Mouse (Mus musculus) neural tube, embryonic 11.5 days (tissue): Measurements from ENCODE around the gene Stk16. TPM values are rescaled to one million over a fixed set of nuclear protein-coding genes. Genes with fewer than 3 reads are reported as not detected.

Source experiments
- ATAC-seq: fragments of 200-750 bp; cut with Nextera tagmentation; 2 replicates; pipeline ENCODE4 v1.8.0; 2017; ENCODE audit warnings: moderate number of reproducible peaks, mild to moderate bottlenecking, moderate TSS enrichment, moderate library complexity; ENCODE audit not compliant: insufficient read depth, low FRiP score, low TSS enrichment
- DNase-seq: peaks from one replicate; pipeline ENCODE4 v3.0.0-alpha.2; 2015; ENCODE audit warnings: low spot score
- H3K27ac ChIP-seq: fragments of 300-500 bp; sonication (generic); 2 replicates; pipeline ENCODE4 v1.5.1; 2014; ENCODE audit warnings: low read depth, mild to moderate bottlenecking, low read length
- H3K27me3 ChIP-seq: fragments of 300-500 bp; sonication (generic); 2 replicates; pipeline ENCODE4 v1.6.1; 2014; ENCODE audit warnings: mild to moderate bottlenecking, low read length, mixed read lengths; ENCODE audit not compliant: control insufficient read depth, insufficient read depth
- H3K36me3 ChIP-seq: fragments of 300-500 bp; sonication (generic); 2 replicates; pipeline ENCODE4 v1.6.1; 2014; ENCODE audit warnings: mild to moderate bottlenecking, low read length, moderate library complexity, mixed read lengths; ENCODE audit not compliant: control insufficient read depth, insufficient read depth
- H3K4me1 ChIP-seq: fragments of 300-500 bp; sonication (generic); 2 replicates; pipeline ENCODE4 v1.6.1; 2014; ENCODE audit warnings: low read length, mixed read lengths; ENCODE audit not compliant: control insufficient read depth, insufficient read depth
- H3K4me2 ChIP-seq: fragments of 300-500 bp; sonication (generic); 2 replicates; pipeline ENCODE4 v1.6.1; 2014; ENCODE audit warnings: low read depth, mild to moderate bottlenecking, moderate library complexity
- H3K4me3 ChIP-seq: fragments of 300-500 bp; sonication (generic); 2 replicates; pipeline ENCODE4 v1.5.1; 2014; ENCODE audit warnings: low read depth, low read length
- H3K9ac ChIP-seq: fragments of 300-500 bp; sonication (generic); 2 replicates; pipeline ENCODE4 v1.6.1; 2014; ENCODE audit warnings: mild to moderate bottlenecking, low read length
- H3K9me3 ChIP-seq: fragments of 300-500 bp; sonication (generic); 2 replicates; pipeline ENCODE4 v1.6.1; 2016; ENCODE audit warnings: low read length; ENCODE audit not compliant: control insufficient read depth
- WGBS: fragments of 180-500 bp; shearing (Covaris S2); extraction: QIAGEN DNeasy Blood & Tissue Kit; methylation state at CpG from one replicate; pipeline ENCODE4 v1.1.7; 2014; 5-methylcytosine and 5-hydroxymethylcytosine counted together
- polyA plus RNA-seq: library from polyadenylated mRNA; unstranded; fragments of >200 nt; fragmentation: Nextera tagmentation; extraction: Ambion mirVana; gene quantifications from 2 replicates; pipeline ENCODE4 v1.2.1, GENCODE M21; 2014

The Stk16 gene
- polyA plus RNA-seq, 1 experiment from 2014 or later: 131 TPM

DNA sequence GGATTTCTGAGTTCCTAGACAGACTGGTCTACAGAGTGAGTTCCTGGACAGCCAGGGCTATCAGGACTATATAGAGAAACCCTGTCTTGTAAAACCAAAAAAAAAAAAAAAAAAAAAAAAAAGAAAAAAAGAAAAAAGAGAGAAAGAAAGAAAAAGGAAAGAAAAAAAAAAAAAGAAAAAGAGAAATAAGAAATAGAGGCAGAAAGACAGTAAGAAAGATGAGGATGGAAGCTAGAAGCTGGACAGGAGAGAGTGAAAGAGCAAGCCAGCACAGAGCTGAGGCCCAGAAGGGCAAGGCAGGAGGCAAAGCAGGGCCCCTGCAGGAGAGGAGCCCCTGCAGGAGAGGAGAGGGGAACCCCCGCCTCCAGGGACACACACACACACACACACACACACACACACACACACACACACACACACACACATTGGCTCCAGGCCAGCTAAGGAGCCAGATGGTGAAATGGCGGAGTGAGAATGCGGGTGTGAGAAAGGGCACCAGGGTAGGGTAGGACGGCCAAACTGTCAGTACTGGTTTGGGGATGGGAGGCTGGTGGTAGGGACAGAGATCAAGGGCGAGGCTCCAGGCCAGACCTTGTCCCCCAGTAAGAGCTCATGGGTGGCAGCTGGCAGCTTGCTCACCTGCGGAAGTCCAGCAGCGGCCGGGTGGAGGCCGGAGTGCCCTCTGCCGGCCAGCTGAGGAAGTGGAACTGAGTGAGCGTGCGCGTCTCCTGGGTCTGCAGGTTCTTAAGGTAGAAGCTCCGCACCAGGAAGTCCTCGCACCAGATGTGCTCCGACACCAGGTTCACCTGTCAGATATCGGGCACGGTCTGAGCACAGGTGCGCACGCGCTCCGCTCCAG lies 40.7 kb downstream of the Stk16 start:
- H3K27ac ChIP-seq: no peak overlapping the region
- WGBS: 7% methylated on average over 22 of the region's 22 CpGs
- H3K4me2 ChIP-seq: peak overlapping the region; percentile 21
- no peaks in the 10 kb centered on the region for H3K27me3 ChIP-seq
- H3K9me3 ChIP-seq: no peaks in the 10 kb centered on the region
- peaks cover 2% of the 10 kb centered on the region; the same call in 1 of the 2 replicates for H3K4me1 ChIP-seq
- ATAC-seq: peak; percentile 52
- no peak overlapping the region for H3K9ac ChIP-seq
- DNase-seq: peak; percentile 78
- H3K36me3 ChIP-seq: no peaks in the 10 kb centered on the region
- no peak overlapping the region for H3K4me3 ChIP-seq

DNA sequence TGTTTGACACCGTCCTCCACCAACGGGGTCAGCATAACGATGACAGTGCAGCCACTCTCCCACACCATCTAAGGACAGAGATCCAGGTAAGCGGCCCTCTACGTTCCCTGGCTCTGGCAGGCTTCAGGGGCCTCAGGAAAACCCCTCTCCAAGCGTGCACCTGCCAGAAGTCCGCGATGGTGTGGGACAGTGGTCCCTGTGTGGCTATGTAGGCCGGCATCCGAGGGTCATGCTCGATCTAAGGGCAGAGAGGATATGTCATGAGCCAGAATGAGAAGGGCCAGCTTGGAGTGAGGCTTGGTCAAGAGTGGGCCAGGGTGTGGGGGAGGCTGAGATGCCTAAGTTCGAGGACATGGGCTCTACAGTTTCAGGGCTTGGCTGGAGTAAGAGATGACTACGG lies 41.7 kb downstream of the Stk16 start:
- no peak overlapping the region for H3K4me2 ChIP-seq
- no peak overlapping the region for H3K4me3 ChIP-seq
- H3K4me1 ChIP-seq: peaks cover 2% of the 10 kb centered on the region; the same call in 1 of the 2 replicates
- no peak overlapping the region for H3K27ac ChIP-seq
- no peak overlapping the region for H3K9ac ChIP-seq
- no peaks in the 10 kb centered on the region for H3K27me3 ChIP-seq
- no peaks in the 10 kb centered on the region for H3K9me3 ChIP-seq
- DNase-seq (no peak), ATAC-seq (no peak)
- whole genome bisulfite sequencing: 70% methylated on average over 13 of the region's 13 CpGs
- no peaks in the 10 kb centered on the region for H3K36me3 ChIP-seq

DNA sequence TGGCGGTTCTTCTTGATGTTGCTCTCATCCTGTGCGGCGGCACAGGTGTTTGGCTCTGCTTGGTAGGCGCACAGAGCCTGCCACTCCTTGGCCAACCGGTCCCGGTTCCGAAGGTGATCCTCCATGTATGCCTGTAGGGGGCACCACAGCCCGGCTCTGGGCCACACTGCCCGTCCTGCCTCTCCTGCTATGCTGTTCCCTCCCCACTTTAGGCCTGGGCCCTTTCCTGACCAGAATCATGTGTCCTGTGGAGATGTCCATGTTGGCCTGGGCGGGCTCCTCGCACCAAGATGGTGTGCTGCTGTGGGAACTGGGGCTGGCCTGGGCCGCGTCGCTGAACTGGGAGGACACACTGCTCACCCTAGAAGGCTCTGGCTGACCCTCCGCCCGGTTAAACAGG lies 42.4 kb downstream of the Stk16 start:
- ATAC-seq (no peak), DNase-seq (no peak)
- WGBS: 76% methylated on average over 16 of the region's 16 CpGs
- Histone ChIP-seq H3K4me1 (peaks cover 2% of the 10 kb centered on the region; the same call in 1 of the 2 replicates), H3K9ac (no peak overlapping the region), H3K4me2 (no peak overlapping the region), H3K4me3 (no peak overlapping the region), H3K27ac (no peak overlapping the region), H3K27me3 (no peaks in the 10 kb centered on the region), H3K36me3 (no peaks in the 10 kb centered on the region), H3K9me3 (no peaks in the 10 kb centered on the region)

DNA sequence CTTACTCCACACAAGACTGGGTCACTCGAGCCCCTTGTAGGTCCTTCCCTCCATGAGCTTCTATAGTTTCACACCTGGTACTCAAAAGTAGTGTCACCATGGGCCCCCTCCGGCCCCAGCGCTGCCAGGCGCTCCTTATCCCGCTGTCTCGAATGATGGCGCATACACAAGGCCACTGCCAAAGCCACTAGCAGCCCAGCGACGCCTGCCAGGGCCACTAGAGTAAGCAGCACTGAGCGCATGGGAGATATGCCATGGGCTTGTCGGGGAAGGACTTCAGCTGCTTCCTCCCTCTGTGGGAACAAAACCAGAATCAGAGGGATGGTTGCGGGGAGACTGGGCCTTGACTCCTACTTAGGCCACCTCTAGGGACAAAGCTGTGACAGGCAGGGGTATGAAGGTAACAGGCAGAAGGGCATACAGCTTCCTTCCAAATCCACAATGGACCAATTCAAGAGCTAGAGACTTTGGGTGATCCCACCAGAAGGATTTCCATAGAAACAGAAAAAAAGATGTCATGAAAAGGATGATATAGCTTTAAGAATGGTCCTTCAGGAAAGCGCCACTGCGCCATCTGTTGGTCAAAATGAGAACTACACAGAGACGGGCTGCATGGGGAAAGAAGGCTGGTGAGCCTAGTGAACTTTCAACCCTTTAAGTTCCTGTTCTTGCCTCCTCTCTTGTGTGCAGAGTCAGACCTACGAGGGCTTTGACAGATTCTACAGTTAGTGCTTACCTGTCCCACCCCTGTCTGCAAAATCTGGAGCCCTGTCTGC lies 43.4 kb downstream of the Stk16 start:
- no peaks in the 10 kb centered on the region for H3K9me3 ChIP-seq
- no peak overlapping the region for H3K4me3 ChIP-seq
- peaks cover 2% of the 10 kb centered on the region; the same call in 1 of the 2 replicates for H3K4me1 ChIP-seq
- ATAC-seq (0 out of 2 replicates have a peak, but pooled peaks have one; percentile 32), DNase-seq (peak; percentile 81)
- 67% methylated on average over 16 of the region's 16 CpGs for WGBS
- H3K27me3 ChIP-seq: no peaks in the 10 kb centered on the region
- no peaks in the 10 kb centered on the region for H3K36me3 ChIP-seq
- no peak overlapping the region for H3K27ac ChIP-seq
- no peak overlapping the region for H3K9ac ChIP-seq
- H3K4me2 ChIP-seq: no peak overlapping the region

DNA sequence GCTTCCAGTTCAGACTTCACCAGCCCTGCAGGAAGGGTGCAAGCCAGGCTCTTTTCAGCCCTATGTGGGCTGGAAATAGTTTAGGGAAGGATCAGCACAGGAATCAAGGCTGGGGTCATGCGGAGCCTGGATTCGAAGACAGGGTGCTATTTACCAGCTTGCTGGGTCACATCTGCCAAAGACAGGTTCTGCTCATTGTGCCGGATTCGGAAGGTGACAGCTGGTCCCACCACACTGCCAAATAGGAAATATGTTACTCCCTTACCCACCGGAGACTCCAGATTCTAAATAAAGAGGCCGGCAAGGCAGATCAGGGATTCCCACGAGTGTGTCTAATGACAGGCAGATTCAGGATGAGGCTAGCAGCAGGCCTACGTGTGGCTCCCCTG lies 44.0 kb downstream of the Stk16 start:
- 73% methylated on average over 8 of the region's 8 CpGs for WGBS
- no peak overlapping the region for H3K4me3 ChIP-seq
- peaks cover 2% of the 10 kb centered on the region; the same call in 1 of the 2 replicates for H3K4me1 ChIP-seq
- ATAC-seq: no peak
- no peaks in the 10 kb centered on the region for H3K9me3 ChIP-seq
- no peak overlapping the region for H3K27ac ChIP-seq
- no peaks in the 10 kb centered on the region for H3K36me3 ChIP-seq
- DNase-seq: no peak
- H3K9ac ChIP-seq: no peak overlapping the region
- no peak overlapping the region for H3K4me2 ChIP-seq
- H3K27me3 ChIP-seq: no peaks in the 10 kb centered on the region

DNA sequence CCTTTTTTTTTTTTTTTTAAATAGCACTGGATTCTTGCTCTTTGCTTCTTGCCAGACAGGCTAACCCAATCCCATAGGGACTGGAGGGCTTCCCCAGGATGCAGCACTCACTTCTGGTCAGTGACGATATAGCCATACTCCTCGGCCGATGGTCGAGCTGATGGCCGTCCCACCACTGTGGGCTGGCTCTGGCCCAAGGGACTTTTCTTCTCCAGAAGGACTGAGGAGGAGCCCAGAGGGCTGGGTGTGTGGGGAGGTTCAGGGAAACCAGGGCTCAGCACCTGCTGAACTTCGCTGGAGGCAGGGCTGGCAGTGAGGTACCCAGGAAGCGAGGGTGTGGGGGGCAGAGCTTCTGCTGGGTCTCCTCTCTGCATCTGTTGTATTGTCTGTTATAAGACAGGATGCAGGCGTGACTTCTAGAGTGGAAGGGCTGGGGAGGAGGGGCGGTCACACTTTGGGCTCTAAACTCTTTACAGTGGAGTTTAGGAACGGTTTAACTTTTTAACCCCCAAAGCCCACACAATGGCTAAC lies 44.9 kb downstream of the Stk16 start:
- 70% methylated on average over 10 of the region's 10 CpGs for WGBS

DNA sequence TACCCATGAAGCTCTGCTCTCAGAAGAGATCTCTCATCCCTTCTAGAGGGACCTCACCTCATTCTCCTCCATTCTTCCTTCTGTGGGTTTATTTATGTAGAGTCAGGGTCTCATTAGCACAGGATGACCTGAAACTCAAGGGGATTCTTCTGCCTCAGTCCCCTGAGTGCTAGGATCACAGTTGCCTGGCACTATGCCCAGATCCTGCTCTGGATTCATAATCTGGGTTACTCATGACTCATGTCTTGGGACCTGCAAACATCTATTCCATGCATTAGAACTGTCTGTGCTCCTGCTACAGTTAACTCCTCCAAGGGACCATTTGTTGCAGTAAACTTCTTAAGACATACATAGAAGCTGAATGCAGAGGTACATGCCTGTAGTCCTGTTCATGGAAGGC lies 50.6 kb downstream of the Stk16 start:
- no peak overlapping the region for H3K27ac ChIP-seq
- no peaks in the 10 kb centered on the region for H3K36me3 ChIP-seq
- DNase-seq (no peak), ATAC-seq (no peak)
- H3K4me2 ChIP-seq: no peak overlapping the region
- H3K4me3 ChIP-seq: no peak overlapping the region
- H3K4me1 ChIP-seq: peaks cover 4% of the 10 kb centered on the region; the same call in 1 of the 2 replicates
- H3K27me3 ChIP-seq: peaks cover 32% of the 10 kb centered on the region
- no peaks in the 10 kb centered on the region for H3K9me3 ChIP-seq
- H3K9ac ChIP-seq: no peak overlapping the region

More for the DNA sequence above, 44.9 kb downstream of the Stk16 start:
- Histone ChIP-seq H3K27me3 (no peaks in the 10 kb centered on the region), H3K4me3 (no peak overlapping the region), H3K4me2 (no peak overlapping the region), H3K9ac (no peak overlapping the region), H3K4me1 (peaks cover 2% of the 10 kb centered on the region; the same call in 1 of the 2 replicates), H3K36me3 (no peaks in the 10 kb centered on the region), H3K9me3 (no peaks in the 10 kb centered on the region), H3K27ac (no peak overlapping the region)
- ATAC-seq (no peak), DNase-seq (no peak)

DNA sequence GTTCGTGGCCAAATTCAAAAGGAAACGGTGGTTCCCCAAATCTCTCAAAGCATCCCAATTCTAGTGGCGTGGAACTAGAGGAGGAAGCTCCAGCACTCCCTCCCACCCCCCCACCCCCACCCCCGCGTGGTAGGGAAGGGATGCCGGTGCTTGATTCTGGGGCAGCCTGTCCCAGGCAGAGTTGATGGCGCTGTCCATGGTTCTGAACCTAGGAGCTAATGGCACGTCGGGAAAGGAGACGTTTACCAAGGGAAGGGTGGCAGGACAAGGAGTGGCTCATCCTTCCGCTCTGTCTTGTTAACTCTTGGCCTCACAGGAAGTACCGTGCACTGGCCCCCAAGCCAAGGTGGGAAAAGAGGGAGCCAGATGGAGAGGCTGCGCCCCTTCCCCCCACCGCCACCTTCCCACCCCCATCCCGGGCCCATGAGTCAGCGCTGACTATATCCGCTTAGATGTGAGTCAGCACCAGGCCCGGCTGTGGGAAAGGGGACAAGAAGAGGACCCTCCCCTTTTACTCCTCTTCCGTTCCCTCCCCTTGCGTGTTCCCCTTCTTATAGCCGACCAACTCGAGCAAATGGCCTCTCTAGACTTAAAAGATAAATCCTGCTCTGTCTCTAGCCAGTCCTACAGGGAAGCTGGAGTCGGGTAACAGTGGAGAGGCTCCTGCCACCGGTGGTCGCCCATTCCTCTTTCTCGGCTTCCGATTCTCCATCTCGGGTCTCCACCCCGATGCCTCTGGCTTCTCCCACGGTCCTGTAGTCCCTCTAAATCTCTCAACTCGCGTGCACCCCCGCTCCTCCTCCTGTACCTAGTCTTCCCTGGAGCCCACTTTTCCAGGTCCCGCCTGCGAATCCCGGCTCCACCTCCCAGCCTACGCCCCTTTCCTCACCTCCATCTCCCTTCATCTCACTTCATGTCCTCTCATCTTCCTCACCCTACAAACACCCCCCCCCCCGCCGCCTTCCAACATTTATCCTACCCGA lies 52.6 kb downstream of the Stk16 start:
- H3K4me2 ChIP-seq: peak overlapping the region; percentile 53
- peak overlapping the region; percentile 41; the same call in 1 of the 2 replicates for H3K9ac ChIP-seq
- peaks cover 4% of the 10 kb centered on the region; the same call in 1 of the 2 replicates for H3K4me1 ChIP-seq
- H3K9me3 ChIP-seq: no peaks in the 10 kb centered on the region
- no peak overlapping the region for H3K27ac ChIP-seq
- DNase-seq: peak; percentile 72
- 1% methylated on average over 39 of the region's 40 CpGs for WGBS
- no peaks in the 10 kb centered on the region for H3K36me3 ChIP-seq
- ATAC-seq: no peak
- H3K4me3 ChIP-seq: peak overlapping the region; percentile 38
- H3K27me3 ChIP-seq: peaks cover 32% of the 10 kb centered on the region
